Mouse (Mus musculus) spleen, adult 2 months (tissue): ENCODE data around the gene 3110082I17Rik.

Source experiments
- CTCF ChIP-seq: fragments of 200-500 bp; IDR thresholded peaks from 2 replicates; pipeline ENCODE4 v1.5.1; 2011; ENCODE audit warnings: mild to moderate bottlenecking, inconsistent platforms; ENCODE audit not compliant: insufficient read depth, insufficient read length, insufficient replicate concordance; ENCODE audit errors: extremely low read depth
- POLR2A ChIP-seq: fragments of 200-500 bp; IDR thresholded peaks from 2 replicates; pipeline ENCODE4 v1.6.1; 2011; ENCODE audit warnings: low read depth, low read length, inconsistent platforms

GRCm38 (mm10) chr5:139316982-139317675 is 143.2 kb downstream of the 3110082I17Rik start:
- TF ChIP-seq CTCF (no peak), POLR2A (no peak)
